Mouse (Mus musculus): ENCODE results near the gene C2cd4d.

DNA sequence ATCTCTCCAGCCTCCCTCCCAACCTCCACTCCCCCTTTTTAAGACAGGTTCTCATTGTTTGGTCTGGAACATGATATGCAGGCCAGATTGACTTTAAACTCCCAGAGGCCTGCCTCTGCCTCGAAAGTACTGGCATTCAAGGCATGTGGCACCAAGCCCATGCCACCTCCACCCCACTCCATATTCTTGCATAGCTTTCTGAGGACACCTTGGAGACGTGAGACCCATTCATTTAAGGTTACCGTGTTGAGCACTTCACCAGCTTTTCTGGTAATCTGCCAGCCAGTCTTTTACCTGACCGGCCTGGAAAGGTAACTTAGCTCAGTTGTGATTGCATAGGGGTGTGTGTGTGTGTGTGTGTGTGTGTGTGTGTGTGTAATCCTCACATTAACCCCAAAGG lies 43.3 kb downstream of the C2cd4d start:
- TF ChIP-seq CTCF (IDR thresholded peaks at IDR 0.05; ENCODE audit: low read depth), result no peak
- no peak for TF ChIP-seq EP300 (IDR thresholded peaks at IDR 0.05; ENCODE audit: low read depth)
